Mouse (Mus musculus): ENCODE measurements around the gene Prrc2b. TPM values are rescaled to one million over a fixed set of nuclear protein-coding genes. Genes with fewer than 3 reads are reported as not detected.

Gene Prrc2b
- polyA plus RNA-seq, 1 experiment from 2014 or later = 76.2 TPM

DNA sequence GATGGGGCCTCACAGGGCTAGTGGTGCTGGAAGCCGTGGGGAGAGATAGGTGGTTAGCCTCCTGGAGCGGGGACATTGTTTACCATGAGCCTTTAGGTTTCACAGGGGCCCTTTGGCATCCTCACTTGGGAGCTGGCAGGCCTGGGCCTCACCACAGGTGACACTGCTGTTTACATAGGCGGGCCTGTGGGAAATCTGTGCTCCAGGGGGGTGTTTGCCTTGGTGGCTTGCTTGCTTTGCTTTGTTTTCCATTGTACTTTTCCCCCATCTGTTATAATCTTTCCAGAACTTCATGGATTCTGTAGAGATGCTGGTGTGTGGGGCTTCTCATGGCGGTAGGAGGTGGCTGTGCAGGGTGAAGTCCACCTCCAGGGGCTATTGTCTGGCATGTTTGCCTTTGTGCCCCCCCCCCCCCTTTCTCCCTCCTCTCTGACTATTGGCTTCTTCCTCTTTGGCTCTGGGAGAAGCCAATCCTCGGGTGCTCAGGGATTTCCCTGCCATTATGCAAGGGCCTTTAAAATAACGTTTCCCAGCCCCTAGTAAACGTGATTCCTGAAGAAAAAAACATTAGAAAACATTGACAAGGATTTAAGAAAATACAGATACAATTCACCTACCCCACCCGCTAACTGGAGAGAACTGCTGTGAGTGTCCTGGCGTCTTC lies 3.6 kb downstream of the Prrc2b start:
- no peaks in the 10 kb centered on the region for H3K27me3 ChIP-seq
- H3K9me3 ChIP-seq = no peaks in the 10 kb centered on the region
- H3K4me1 ChIP-seq = peaks cover 78% of the 10 kb centered on the region
- H3K36me3 ChIP-seq = no peaks in the 10 kb centered on the region
- peak overlapping the region; percentile 99 for H3K27ac ChIP-seq (replicated peaks)
- H3K4me2 ChIP-seq (replicated peaks) = peak overlapping the region; percentile 64
- H3K4me3 ChIP-seq = peak overlapping the region; percentile 88
- peak overlapping the region; percentile 31 for H3K9ac ChIP-seq (replicated peaks)
- no peak for ATAC-seq (replicated peaks)
- WGBS = 29% methylated on average over 9 of the region's 9 CpGs

DNA sequence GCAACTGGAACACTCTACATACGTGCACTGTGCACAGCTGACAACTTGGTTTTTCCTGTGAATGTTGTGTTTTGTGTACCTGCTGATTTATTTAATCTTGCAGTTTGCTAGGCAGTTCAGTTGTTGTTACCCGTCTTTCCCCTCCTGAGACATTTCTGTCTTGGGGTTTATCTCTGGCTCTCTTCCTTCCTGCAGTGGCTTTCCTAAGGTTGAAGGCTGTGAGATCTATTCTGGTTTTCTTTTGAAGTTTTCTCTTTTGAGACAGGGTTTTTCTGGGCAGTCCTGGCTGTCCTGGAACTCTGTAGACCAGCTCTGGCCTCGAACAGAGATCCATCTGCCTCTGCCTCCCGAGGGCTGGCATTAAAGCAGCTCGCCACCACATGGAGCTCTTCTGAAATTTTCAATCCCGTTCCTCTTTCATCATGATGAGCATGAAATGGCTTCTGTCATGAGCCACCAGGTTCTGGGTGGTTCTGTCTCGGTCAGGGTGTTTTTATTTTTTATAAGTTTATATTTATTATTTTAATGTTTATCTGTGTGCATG lies 4.2 kb downstream of the Prrc2b start:
- Histone ChIP-seq H3K4me3 (no peak overlapping the region; the same call in 1 of the 2 replicates), H3K4me1 (peaks cover 83% of the 10 kb centered on the region), H3K27me3 (no peaks in the 10 kb centered on the region), H3K36me3 (no peaks in the 10 kb centered on the region), H3K9ac (replicated peaks) (0 out of 2 replicates have a peak overlapping the region, but pooled peaks have one; percentile 4), H3K9me3 (no peaks in the 10 kb centered on the region), H3K4me2 (replicated peaks) (peak overlapping the region; percentile 64), H3K27ac (replicated peaks) (0 out of 2 replicates have a peak overlapping the region, but pooled peaks have one; percentile 9)
- ATAC-seq (replicated peaks) = no peak
- 50% methylated on average over 7 of the region's 7 CpGs for WGBS

DNA sequence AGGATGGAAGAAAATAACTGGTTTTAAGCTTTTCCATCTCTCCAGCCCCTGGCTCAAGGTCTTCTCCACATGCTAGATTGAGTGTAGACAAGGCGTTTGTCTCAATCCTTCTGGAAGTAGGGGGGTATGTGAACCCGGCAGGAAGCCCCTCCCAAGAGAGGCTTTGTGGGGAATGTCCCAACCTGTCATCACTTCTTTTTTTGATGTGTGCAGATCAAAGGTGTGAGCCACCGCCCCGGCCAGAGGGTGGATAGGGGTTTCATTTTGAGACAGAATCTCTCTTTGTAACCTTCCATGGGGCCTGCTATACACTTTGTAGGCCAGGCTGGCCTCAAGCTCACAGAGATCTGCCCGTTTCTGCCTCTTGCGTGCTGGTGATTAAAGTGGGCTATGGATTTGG lies 4.7 kb downstream of the Prrc2b start:
- ATAC-seq (replicated peaks) = no peak

DNA sequence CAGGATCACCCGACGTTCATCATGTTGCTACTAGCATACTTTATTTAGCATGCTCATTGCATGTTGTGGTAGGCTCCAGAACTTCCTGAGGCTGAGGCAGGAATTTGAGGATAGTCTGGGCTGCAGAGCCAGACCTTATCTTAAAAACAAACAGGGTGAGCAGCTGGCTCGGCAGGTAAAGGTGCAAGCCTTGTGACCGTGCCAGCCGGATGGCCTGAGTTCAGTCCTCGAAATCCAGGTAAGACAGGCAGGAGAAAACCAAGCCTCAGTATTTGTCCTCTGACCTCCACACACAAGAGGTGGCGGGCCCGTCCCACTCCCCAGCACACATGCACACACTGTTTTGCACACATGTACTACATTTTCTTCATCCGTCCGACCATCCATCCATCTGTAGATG lies 5.8 kb downstream of the Prrc2b start:
- no peak overlapping the region for H3K4me3 ChIP-seq
- 0 out of 2 replicates have a peak overlapping the region, but pooled peaks have one; percentile 19 for H3K4me2 ChIP-seq (replicated peaks)
- peak overlapping the region; percentile 77 for H3K27ac ChIP-seq (replicated peaks)
- H3K36me3 ChIP-seq = no peaks in the 10 kb centered on the region
- no peaks in the 10 kb centered on the region for H3K9me3 ChIP-seq
- ATAC-seq (replicated peaks) = no peak
- 61% methylated on average over 10 of the region's 10 CpGs for WGBS
- no peaks in the 10 kb centered on the region for H3K27me3 ChIP-seq
- H3K9ac ChIP-seq (replicated peaks) = 0 out of 2 replicates have a peak overlapping the region, but pooled peaks have one; percentile 38
- peaks cover 78% of the 10 kb centered on the region for H3K4me1 ChIP-seq

More for the DNA sequence above, 4.7 kb downstream of the Prrc2b start:
- Histone ChIP-seq H3K27me3 (no peaks in the 10 kb centered on the region), H3K27ac (replicated peaks) (0 out of 2 replicates have a peak overlapping the region, but pooled peaks have one; percentile 9), H3K9ac (replicated peaks) (no peak overlapping the region), H3K4me1 (peaks cover 79% of the 10 kb centered on the region), H3K36me3 (no peaks in the 10 kb centered on the region), H3K4me3 (no peak overlapping the region), H3K9me3 (no peaks in the 10 kb centered on the region), H3K4me2 (replicated peaks) (0 out of 2 replicates have a peak overlapping the region, but pooled peaks have one; percentile 2)
- WGBS = 72% methylated on average over 6 of the region's 6 CpGs

DNA sequence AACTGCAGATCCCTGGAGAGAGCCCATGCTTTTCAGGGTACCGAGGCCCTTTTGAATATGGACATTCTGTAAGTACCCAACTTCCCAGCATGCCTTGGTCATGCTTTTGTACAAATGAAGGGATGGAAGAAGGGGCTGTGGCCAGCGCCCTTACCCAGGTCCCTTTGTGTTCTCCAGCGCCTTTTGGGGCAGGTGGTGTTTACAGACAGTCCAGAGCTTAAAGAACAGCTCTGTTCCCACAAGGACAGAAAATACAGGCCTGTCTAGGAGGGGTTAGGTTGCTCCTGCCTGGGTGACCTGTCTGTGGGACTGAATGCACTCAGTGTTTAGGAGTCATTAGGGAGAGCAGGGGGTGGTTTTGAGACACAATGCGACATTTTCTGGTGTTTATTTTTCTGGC lies 6.4 kb downstream of the Prrc2b start:
- H3K27ac ChIP-seq (replicated peaks) = peak overlapping the region; percentile 77
- H3K9me3 ChIP-seq = no peaks in the 10 kb centered on the region
- H3K4me3 ChIP-seq = no peak overlapping the region
- peak overlapping the region; percentile 38 for H3K9ac ChIP-seq (replicated peaks)
- ATAC-seq (replicated peaks) = no peak
- H3K4me1 ChIP-seq = peaks cover 78% of the 10 kb centered on the region
- 4% methylated on average over 4 of the region's 4 CpGs for WGBS
- no peaks in the 10 kb centered on the region for H3K27me3 ChIP-seq
- H3K4me2 ChIP-seq (replicated peaks) = peak overlapping the region; percentile 19; the same call in 1 of the 2 replicates
- H3K36me3 ChIP-seq = no peaks in the 10 kb centered on the region

DNA sequence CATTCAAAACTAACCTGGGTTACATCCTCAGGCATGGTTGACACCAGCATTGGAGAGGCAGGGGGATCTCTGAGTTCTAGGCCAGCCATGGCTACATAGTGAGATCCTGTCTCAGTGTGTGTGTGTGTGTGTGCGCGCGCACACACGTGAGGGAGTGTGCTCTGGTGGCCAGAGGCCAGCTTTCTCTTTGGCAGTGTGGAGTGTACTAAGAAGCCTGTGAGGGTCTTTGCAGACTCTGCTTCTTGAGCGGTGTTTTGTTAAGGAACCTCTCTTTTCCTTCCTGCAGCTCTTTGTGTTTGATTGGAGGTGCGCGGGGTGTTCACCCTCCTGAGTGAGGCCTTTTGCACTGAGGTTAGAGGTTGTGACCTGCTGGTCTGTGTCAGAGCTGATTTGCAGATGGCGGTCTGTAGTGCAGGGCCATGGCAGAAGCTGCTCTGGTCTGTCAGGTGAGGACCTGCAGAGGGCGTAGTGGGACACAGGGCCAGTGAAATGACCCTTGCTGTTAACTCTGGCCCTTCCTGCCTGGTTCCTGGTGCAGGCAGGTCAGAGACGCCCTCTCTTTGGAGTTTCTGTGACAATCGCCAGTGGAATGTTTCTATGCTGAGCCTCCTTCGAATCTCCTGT lies 7.8 kb downstream of the Prrc2b start:
- Histone ChIP-seq H3K27ac (replicated peaks) (no peak overlapping the region), H3K9ac (replicated peaks) (no peak overlapping the region), H3K36me3 (no peaks in the 10 kb centered on the region), H3K9me3 (no peaks in the 10 kb centered on the region), H3K4me2 (replicated peaks) (no peak overlapping the region), H3K4me1 (peaks cover 69% of the 10 kb centered on the region), H3K27me3 (no peaks in the 10 kb centered on the region), H3K4me3 (no peak overlapping the region)
- WGBS = 67% methylated on average over 12 of the region's 12 CpGs
- ATAC-seq (replicated peaks) = no peak

DNA sequence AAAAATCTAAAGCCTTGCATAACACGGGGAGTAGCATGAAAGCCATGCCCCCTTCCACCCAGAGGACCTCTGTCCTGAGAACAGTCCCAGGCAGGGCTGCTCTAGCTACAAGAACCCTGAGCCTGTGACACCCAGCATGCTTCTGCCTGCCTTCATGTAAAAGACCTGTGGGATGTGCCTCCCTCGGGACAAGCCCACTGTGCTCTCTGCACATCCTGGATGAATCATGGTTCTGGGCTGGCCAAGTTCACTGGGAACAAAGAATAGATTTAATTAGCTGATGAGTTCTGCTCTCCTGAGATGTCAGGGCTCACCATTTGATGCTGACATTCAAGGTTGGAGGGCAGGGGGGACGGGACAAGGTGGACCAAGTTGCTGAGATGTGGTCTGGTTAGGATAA lies 9.6 kb downstream of the Prrc2b start:
- no peak for ATAC-seq (replicated peaks)
- H3K4me1 ChIP-seq = peaks cover 66% of the 10 kb centered on the region
- no peaks in the 10 kb centered on the region for H3K9me3 ChIP-seq
- no peaks in the 10 kb centered on the region for H3K27me3 ChIP-seq
- H3K36me3 ChIP-seq = no peaks in the 10 kb centered on the region
- no peak overlapping the region for H3K9ac ChIP-seq (replicated peaks)
- no peak overlapping the region for H3K4me2 ChIP-seq (replicated peaks)
- H3K4me3 ChIP-seq = no peak overlapping the region
- WGBS = 93% methylated on average over 3 of the region's 3 CpGs
- H3K27ac ChIP-seq (replicated peaks) = no peak overlapping the region

DNA sequence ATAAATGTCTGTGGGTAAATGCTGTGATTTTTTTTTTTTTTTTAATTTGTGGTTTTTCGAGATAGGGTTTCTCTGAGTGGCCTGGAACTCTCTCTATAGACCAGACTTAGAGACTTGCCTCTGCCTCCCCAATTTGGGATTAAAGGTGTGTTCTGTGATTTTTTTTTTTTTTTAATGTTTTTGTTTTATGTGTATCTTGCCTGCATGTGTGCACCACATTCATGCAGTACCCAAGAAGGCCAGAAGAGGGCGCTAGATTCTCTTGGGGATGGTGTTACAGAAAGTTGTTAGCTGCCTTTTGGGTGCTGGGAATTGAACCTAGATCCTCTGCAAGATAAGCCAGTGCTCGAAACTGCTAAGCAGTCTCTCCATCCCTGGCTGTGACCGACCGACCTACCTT lies 10.1 kb downstream of the Prrc2b start:
- WGBS = 86% methylated on average over 5 of the region's 5 CpGs
- Histone ChIP-seq H3K27me3 (no peaks in the 10 kb centered on the region), H3K9me3 (no peaks in the 10 kb centered on the region), H3K36me3 (no peaks in the 10 kb centered on the region), H3K9ac (replicated peaks) (no peak overlapping the region), H3K4me2 (replicated peaks) (no peak overlapping the region), H3K4me1 (peaks cover 64% of the 10 kb centered on the region), H3K4me3 (no peak overlapping the region), H3K27ac (replicated peaks) (no peak overlapping the region)
- ATAC-seq (replicated peaks) = no peak

DNA sequence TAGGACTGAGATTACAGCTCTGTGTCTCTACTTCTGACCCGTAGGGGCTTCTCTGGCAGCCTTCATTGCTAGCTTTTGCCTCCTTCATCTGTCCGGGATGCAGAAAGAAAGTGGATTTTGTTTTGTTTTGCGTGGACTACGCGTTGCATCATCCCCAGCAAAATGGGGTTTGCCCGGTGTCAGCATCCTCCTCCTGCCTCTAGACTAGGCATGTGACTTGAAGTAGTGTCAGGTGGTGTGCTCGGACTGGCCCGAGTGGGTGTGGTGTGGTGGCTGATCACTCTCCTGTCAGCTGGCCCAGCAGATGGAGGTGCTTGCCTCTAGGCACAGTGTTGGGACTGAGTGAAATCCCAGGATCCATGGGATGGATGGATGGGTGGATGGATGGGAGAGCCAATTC lies 11.2 kb downstream of the Prrc2b start:
- peaks cover 64% of the 10 kb centered on the region for H3K4me1 ChIP-seq
- WGBS = 98% methylated on average over 8 of the region's 8 CpGs
- H3K4me2 ChIP-seq (replicated peaks) = no peak overlapping the region
- no peak overlapping the region for H3K9ac ChIP-seq (replicated peaks)
- no peaks in the 10 kb centered on the region for H3K9me3 ChIP-seq
- no peaks in the 10 kb centered on the region for H3K27me3 ChIP-seq
- H3K36me3 ChIP-seq = no peaks in the 10 kb centered on the region
- no peak overlapping the region for H3K4me3 ChIP-seq
- no peak overlapping the region for H3K27ac ChIP-seq (replicated peaks)
- no peak for ATAC-seq (replicated peaks)

DNA sequence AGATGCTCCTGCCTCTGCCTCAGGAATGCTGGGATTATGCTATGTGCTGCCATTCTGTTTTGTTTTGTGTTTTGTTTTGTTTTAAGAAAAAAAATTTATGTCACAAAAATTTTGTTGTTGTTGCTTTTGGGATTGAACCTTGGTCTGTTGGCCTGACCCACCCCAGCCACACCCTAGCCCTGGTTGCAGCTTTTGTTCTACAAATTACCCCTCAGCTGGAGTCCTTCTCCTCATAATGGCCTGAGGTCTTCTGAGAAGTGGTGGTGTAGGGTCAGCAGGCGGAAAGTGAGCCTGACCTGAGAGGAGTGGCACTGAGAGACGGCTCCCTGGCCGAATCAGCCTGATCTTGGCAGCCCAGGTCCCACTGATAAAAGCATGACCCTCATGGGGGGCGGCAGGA lies 11.8 kb downstream of the Prrc2b start:
- ATAC-seq (replicated peaks) = no peak
- Histone ChIP-seq H3K27me3 (no peaks in the 10 kb centered on the region), H3K9me3 (no peaks in the 10 kb centered on the region), H3K4me2 (replicated peaks) (no peak overlapping the region), H3K36me3 (no peaks in the 10 kb centered on the region), H3K4me3 (no peak overlapping the region), H3K27ac (replicated peaks) (no peak overlapping the region), H3K9ac (replicated peaks) (no peak overlapping the region), H3K4me1 (peaks cover 64% of the 10 kb centered on the region)
- 79% methylated on average over 4 of the region's 4 CpGs for WGBS

DNA sequence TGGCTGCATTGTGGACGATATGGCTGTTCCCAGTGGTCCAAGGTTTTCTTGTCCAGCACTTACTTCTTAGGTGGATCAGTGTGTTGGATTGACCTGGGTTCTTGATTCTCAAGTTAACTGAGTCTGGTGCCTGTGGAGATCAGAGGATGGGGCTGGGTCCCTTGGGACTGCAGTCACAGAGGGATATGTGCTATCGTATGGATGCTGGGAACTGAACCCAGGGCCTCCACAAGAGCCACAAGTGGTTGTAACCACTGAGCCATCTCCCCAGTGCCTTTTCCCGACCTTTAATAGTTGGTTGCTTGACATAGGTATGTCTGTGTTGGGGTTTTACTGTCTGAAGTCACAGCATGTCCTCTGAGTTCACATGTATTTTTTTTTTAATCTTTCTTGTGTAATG lies 12.2 kb downstream of the Prrc2b start:
- Histone ChIP-seq H3K4me1 (peaks cover 64% of the 10 kb centered on the region), H3K9ac (replicated peaks) (no peak overlapping the region), H3K27me3 (no peaks in the 10 kb centered on the region), H3K9me3 (no peaks in the 10 kb centered on the region), H3K4me2 (replicated peaks) (no peak overlapping the region), H3K36me3 (no peaks in the 10 kb centered on the region), H3K4me3 (no peak overlapping the region), H3K27ac (replicated peaks) (no peak overlapping the region)
- 92% methylated on average over 3 of the region's 3 CpGs for WGBS
- ATAC-seq (replicated peaks) = no peak

DNA sequence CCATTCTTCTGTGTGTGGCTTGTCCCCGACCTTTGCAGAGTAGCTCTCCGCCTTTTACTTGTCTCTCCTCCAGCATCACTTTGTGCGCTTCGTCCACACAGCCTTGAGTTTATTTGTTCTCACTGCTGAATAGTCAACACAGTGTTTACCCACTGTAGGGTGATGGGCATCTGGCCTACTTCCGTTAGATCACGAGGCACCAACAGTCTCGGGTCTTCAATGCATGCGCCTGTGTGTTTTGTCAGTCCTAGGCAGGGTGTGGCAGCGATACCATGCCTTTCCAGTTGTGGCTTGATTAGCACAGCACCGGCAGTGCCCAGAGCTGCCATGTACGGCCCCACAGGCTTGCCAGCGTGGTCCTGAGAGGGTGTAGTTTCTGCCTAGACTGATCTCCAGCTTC lies 13.6 kb downstream of the Prrc2b start:
- H3K4me3 ChIP-seq = no peak overlapping the region
- WGBS = 46% methylated on average over 12 of the region's 12 CpGs
- H3K36me3 ChIP-seq = no peaks in the 10 kb centered on the region
- H3K9me3 ChIP-seq = no peaks in the 10 kb centered on the region
- peaks cover 63% of the 10 kb centered on the region for H3K4me1 ChIP-seq
- no peak overlapping the region for H3K9ac ChIP-seq (replicated peaks)
- no peak overlapping the region for H3K4me2 ChIP-seq (replicated peaks)
- no peak for ATAC-seq (replicated peaks)
- H3K27ac ChIP-seq (replicated peaks) = no peak overlapping the region
- no peaks in the 10 kb centered on the region for H3K27me3 ChIP-seq

Data from forebrain, embryonic 15.5 days (tissue).